Mouse (Mus musculus): Measurements from ENCODE around the gene Man2a1. TPM values are rescaled to one million over a fixed set of nuclear protein-coding genes. Genes with fewer than 3 reads are reported as not detected.

Gene Man2a1
- polyA plus RNA-seq, 1 experiment = 12.5 TPM

DNA sequence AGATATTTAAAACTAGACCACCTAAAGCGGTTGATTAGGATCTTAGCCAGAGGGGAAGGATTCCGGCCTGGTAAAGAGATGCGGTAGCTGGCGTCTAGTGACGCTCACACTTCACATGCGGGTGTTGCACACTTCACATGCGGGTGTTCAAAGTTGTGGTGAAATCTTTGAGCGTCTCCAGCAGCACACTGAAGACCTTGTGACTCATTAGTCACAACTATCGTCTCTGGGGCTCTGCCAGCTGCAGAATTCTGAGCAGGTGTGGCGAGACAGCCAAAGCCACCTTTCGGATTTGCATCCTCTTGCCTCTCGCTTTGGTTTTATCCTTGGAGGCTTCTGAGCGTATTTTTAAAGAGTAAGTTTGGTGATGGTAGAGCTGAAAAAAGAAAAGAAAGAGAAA is 187.8 kb downstream of the Man2a1 start:
- Histone ChIP-seq H3ac (ENCODE audit: control insufficient read depth, insufficient read length, low read depth) (no peak overlapping the region), H3K79me2 (ENCODE audit: control insufficient read depth, insufficient read depth) (no peaks in the 10 kb centered on the region), H3K4me3 (ENCODE audit: insufficient read depth, poor library complexity, severe bottlenecking) (no peak overlapping the region), H3K27me3 (ENCODE audit: control insufficient read depth, insufficient read depth, insufficient read length) (no peaks in the 10 kb centered on the region), H3K79me3 (ENCODE audit: low read depth) (no peaks in the 10 kb centered on the region), H3K36me3 (ENCODE audit: control insufficient read depth, insufficient read depth) (no peaks in the 10 kb centered on the region)
- TF ChIP-seq MAX (IDR thresholded peaks at IDR 0.05) (no peak), USF1 (IDR thresholded peaks at IDR 0.05; ENCODE audit: low read depth) (no peak), MYOD1 (IDR thresholded peaks at IDR 0.05; ENCODE audit: control insufficient read depth, insufficient read length, low read depth) (no peak)

- TF ChIP-seq MYOG (IDR thresholded peaks at IDR 0.05; ENCODE audit: control insufficient read depth, extremely low read depth, insufficient read length) (no peak), FOSL1 (IDR thresholded peaks at IDR 0.05; ENCODE audit: insufficient read depth, low read length, poor library complexity, severe bottlenecking) (no peak), USF1 (IDR thresholded peaks at IDR 0.05; ENCODE audit: low read depth) (no peak), CEBPB (IDR thresholded peaks at IDR 0.05; ENCODE audit: low read depth) (no peak), MYOD1 (IDR thresholded peaks at IDR 0.05; ENCODE audit: control insufficient read depth, insufficient read length, low read depth) (no peak), MAX (IDR thresholded peaks at IDR 0.05) (no peak), CTCF (IDR thresholded peaks at IDR 0.05; ENCODE audit: control insufficient read depth, insufficient read depth, insufficient read length) (no peak)
- no peaks in the 10 kb centered on the region for H3K79me2 ChIP-seq (ENCODE audit: control insufficient read depth, insufficient read depth)
- no peak overlapping the region for H3K4me3 ChIP-seq (ENCODE audit: insufficient read depth, poor library complexity, severe bottlenecking)
- H3ac ChIP-seq (ENCODE audit: control insufficient read depth, insufficient read length, low read depth) = no peak overlapping the region
- no peaks in the 10 kb centered on the region for H3K79me3 ChIP-seq (ENCODE audit: low read depth)
- H3K36me3 ChIP-seq (ENCODE audit: control insufficient read depth, insufficient read depth) = no peaks in the 10 kb centered on the region
- no peaks in the 10 kb centered on the region for H3K27me3 ChIP-seq (ENCODE audit: control insufficient read depth, insufficient read depth, insufficient read length)
Observed at GRCm38 (mm10) chr17:64789175-64789574, 188.6 kb downstream of the Man2a1 start.

- H3ac ChIP-seq (ENCODE audit: control insufficient read depth, insufficient read length, low read depth) = no peak overlapping the region
- no peaks in the 10 kb centered on the region for H3K36me3 ChIP-seq (ENCODE audit: control insufficient read depth, insufficient read depth)
- H3K27me3 ChIP-seq (ENCODE audit: control insufficient read depth, insufficient read depth, insufficient read length) = no peaks in the 10 kb centered on the region
- no peak overlapping the region for H3K4me3 ChIP-seq (ENCODE audit: insufficient read depth, poor library complexity, severe bottlenecking)
- H3K79me2 ChIP-seq (ENCODE audit: control insufficient read depth, insufficient read depth) = no peaks in the 10 kb centered on the region
- no peak for TF ChIP-seq CTCF (IDR thresholded peaks at IDR 0.05; ENCODE audit: control insufficient read depth, insufficient read depth, insufficient read length)
- no peak for TF ChIP-seq CEBPB (IDR thresholded peaks at IDR 0.05; ENCODE audit: low read depth)
- no peak for TF ChIP-seq MAX (IDR thresholded peaks at IDR 0.05)
- TF ChIP-seq USF1 (IDR thresholded peaks at IDR 0.05; ENCODE audit: low read depth) = no peak
- no peak for TF ChIP-seq MYOD1 (IDR thresholded peaks at IDR 0.05; ENCODE audit: control insufficient read depth, insufficient read length, low read depth)
- no peaks in the 10 kb centered on the region for H3K79me3 ChIP-seq (ENCODE audit: low read depth)
Observed at GRCm38 (mm10) chr17:64792076-64792475, 191.5 kb downstream of the Man2a1 start.

DNA sequence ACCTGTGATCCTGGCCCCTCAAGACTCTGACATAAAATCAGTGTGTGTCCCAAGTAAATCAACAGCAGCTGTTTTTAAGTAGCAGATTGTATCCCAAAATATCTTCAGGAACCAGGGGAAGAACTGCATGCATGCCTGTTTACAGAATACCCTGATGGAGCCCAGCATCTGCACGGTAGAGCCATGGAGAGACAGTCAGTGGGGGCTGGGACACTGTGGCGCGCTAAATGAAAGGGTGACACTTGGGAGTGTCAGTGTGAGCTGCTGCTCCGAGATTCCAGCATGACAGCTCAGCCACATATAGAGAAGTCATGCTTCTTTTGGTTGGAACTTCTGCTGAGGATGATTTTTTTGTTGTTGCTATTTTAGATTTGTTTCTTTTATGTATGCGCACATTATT is 192.1 kb downstream of the Man2a1 start:
- no peak overlapping the region for H3ac ChIP-seq (ENCODE audit: control insufficient read depth, insufficient read length, low read depth)
- no peak overlapping the region for H3K4me3 ChIP-seq (ENCODE audit: insufficient read depth, poor library complexity, severe bottlenecking)
- no peak for TF ChIP-seq MYOG (IDR thresholded peaks at IDR 0.05; ENCODE audit: control insufficient read depth, extremely low read depth, insufficient read length)
- TF ChIP-seq CTCF (IDR thresholded peaks at IDR 0.05; ENCODE audit: control insufficient read depth, insufficient read depth, insufficient read length) = no peak
- no peak for TF ChIP-seq MAX (IDR thresholded peaks at IDR 0.05)
- TF ChIP-seq CEBPB (IDR thresholded peaks at IDR 0.05; ENCODE audit: low read depth) = no peak
- TF ChIP-seq FOSL1 (IDR thresholded peaks at IDR 0.05; ENCODE audit: insufficient read depth, low read length, poor library complexity, severe bottlenecking) = no peak
- TF ChIP-seq USF1 (IDR thresholded peaks at IDR 0.05; ENCODE audit: low read depth) = no peak
- no peak for TF ChIP-seq MYOD1 (IDR thresholded peaks at IDR 0.05; ENCODE audit: control insufficient read depth, insufficient read length, low read depth)
- no peaks in the 10 kb centered on the region for H3K79me3 ChIP-seq (ENCODE audit: low read depth)
- no peaks in the 10 kb centered on the region for H3K79me2 ChIP-seq (ENCODE audit: control insufficient read depth, insufficient read depth)
- no peaks in the 10 kb centered on the region for H3K27me3 ChIP-seq (ENCODE audit: control insufficient read depth, insufficient read depth, insufficient read length)
- no peaks in the 10 kb centered on the region for H3K36me3 ChIP-seq (ENCODE audit: control insufficient read depth, insufficient read depth)

DNA sequence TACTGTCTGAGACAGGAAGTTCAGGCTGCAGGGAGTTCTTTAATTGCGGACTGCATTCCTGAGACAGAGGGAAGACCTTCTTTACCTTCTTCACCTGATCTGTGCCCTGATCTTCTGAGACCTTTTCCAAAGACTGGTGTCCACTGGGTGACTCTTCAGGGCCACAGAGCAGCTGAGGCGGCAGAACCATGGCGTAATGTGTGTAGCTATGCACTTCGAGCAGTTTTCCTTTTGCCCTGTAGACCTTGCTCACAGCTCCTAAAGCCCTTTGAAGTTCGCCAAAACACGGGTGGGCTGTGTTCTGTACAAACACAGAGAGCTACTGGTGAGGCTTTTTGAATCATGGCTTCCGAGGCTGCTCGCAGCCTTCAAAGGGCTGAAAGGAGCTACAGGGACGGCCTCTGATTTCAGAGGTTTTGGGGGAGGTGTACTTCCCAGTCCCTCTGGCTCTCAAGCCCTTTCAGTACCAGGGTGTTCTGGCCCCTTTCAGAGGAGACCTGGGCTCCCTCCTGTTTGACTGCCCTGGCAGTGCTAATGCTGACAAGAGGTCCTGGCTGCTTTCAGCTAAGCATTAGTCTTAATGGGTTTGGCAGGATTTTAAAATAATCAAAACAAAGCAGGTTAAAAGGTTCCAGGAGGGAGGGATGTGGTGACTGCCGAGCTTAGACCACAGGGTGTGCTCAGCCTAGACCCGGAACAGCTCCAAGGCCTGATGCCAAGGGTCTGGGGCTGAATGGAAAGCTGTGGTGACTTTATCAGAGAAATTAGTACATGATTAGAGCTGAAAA is 201.8 kb downstream of the Man2a1 start:
- TF ChIP-seq MAX (IDR thresholded peaks at IDR 0.05) (no peak), USF1 (IDR thresholded peaks at IDR 0.05; ENCODE audit: low read depth) (no peak), CEBPB (IDR thresholded peaks at IDR 0.05; ENCODE audit: low read depth) (no peak), MYOD1 (IDR thresholded peaks at IDR 0.05; ENCODE audit: control insufficient read depth, insufficient read length, low read depth) (no peak), FOSL1 (IDR thresholded peaks at IDR 0.05; ENCODE audit: insufficient read depth, low read length, poor library complexity, severe bottlenecking) (no peak), MYOG (IDR thresholded peaks at IDR 0.05; ENCODE audit: control insufficient read depth, extremely low read depth, insufficient read length) (no peak), CTCF (IDR thresholded peaks at IDR 0.05; ENCODE audit: control insufficient read depth, insufficient read depth, insufficient read length) (no peak)
- Histone ChIP-seq H3K79me3 (ENCODE audit: low read depth) (no peaks in the 10 kb centered on the region), H3K27me3 (ENCODE audit: control insufficient read depth, insufficient read depth, insufficient read length) (no peaks in the 10 kb centered on the region), H3K36me3 (ENCODE audit: control insufficient read depth, insufficient read depth) (no peaks in the 10 kb centered on the region), H3ac (ENCODE audit: control insufficient read depth, insufficient read length, low read depth) (no peak overlapping the region), H3K79me2 (ENCODE audit: control insufficient read depth, insufficient read depth) (no peaks in the 10 kb centered on the region), H3K4me3 (ENCODE audit: insufficient read depth, poor library complexity, severe bottlenecking) (no peak overlapping the region)

DNA sequence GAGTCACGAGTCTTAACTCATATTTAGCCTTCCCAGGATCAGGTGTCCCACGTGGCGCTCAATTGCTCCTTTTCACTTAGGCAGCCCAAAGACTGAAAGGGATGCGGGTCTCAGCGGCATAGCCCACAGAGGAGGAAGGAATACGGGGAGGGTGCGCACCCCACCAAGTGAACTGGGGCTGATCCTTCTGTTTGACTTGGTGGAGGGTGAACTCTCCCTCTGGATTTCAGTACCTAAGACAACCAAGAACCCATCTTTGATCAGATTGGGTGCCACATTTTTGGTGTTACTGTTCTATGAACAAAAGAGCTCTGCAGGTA is 202.4 kb downstream of the Man2a1 start:
- no peak for TF ChIP-seq FOSL1 (IDR thresholded peaks at IDR 0.05; ENCODE audit: insufficient read depth, low read length, poor library complexity, severe bottlenecking)
- TF ChIP-seq CEBPB (IDR thresholded peaks at IDR 0.05; ENCODE audit: low read depth) = no peak
- TF ChIP-seq MAX (IDR thresholded peaks at IDR 0.05) = no peak
- TF ChIP-seq MYOG (IDR thresholded peaks at IDR 0.05; ENCODE audit: control insufficient read depth, extremely low read depth, insufficient read length) = no peak
- no peak for TF ChIP-seq CTCF (IDR thresholded peaks at IDR 0.05; ENCODE audit: control insufficient read depth, insufficient read depth, insufficient read length)
- TF ChIP-seq MYOD1 (IDR thresholded peaks at IDR 0.05; ENCODE audit: control insufficient read depth, insufficient read length, low read depth) = no peak
- TF ChIP-seq USF1 (IDR thresholded peaks at IDR 0.05; ENCODE audit: low read depth) = no peak
- Histone ChIP-seq H3K79me3 (ENCODE audit: low read depth) (no peaks in the 10 kb centered on the region), H3K79me2 (ENCODE audit: control insufficient read depth, insufficient read depth) (no peaks in the 10 kb centered on the region), H3K36me3 (ENCODE audit: control insufficient read depth, insufficient read depth) (no peaks in the 10 kb centered on the region), H3ac (ENCODE audit: control insufficient read depth, insufficient read length, low read depth) (no peak overlapping the region), H3K4me3 (ENCODE audit: insufficient read depth, poor library complexity, severe bottlenecking) (no peak overlapping the region), H3K27me3 (ENCODE audit: control insufficient read depth, insufficient read depth, insufficient read length) (no peaks in the 10 kb centered on the region)

Other genes starting within 250 kb of the Man2a1 start
- not detected for gene 4930583I09Rik, start 235.3 kb downstream of the Man2a1 start, polyA plus RNA-seq (2012; fragmentation: generic; extraction: Trizol)

Data from C2C12 (cell line).